Mouse (Mus musculus): ENCODE results near the gene Adam17.

The Adam17 gene

GRCm38 (mm10) chr12:21353681-21354080 lies 19.8 kb downstream of the Adam17 start:
- DNase-seq (ENCODE audit: low spot score in 2 of 2): no peak

- no peak for DNase-seq (ENCODE audit: low spot score in 2 of 2)
Measured at GRCm38 (mm10) chr12:21350113-21350876, 23.1 kb downstream of the Adam17 start.

GRCm38 (mm10) chr12:21346972-21347371 lies 26.5 kb downstream of the Adam17 start:
- DNase-seq (ENCODE audit: low spot score in 2 of 2): no peak

GRCm38 (mm10) chr12:21340674-21341073 lies 32.8 kb downstream of the Adam17 start:
- no peak for DNase-seq (ENCODE audit: low spot score in 2 of 2)

- no peak for DNase-seq (ENCODE audit: low spot score in 2 of 2)
Measured at GRCm38 (mm10) chr12:21337171-21337570, 36.3 kb downstream of the Adam17 start.

GRCm38 (mm10) chr12:21335869-21336268 lies 37.6 kb downstream of the Adam17 start:
- DNase-seq (ENCODE audit: low spot score in 2 of 2): peak; percentile 18 to 51

GRCm38 (mm10) chr12:21333766-21334165 lies 39.7 kb downstream of the Adam17 start:
- DNase-seq (ENCODE audit: low spot score in 2 of 2): no peak

GRCm38 (mm10) chr12:21333021-21333420 lies 40.4 kb downstream of the Adam17 start:
- DNase-seq (ENCODE audit: low spot score in 2 of 2): no peak

GRCm38 (mm10) chr12:21331711-21332110 lies 41.7 kb downstream of the Adam17 start:
- no peak for DNase-seq (ENCODE audit: low spot score in 2 of 2)

- DNase-seq (ENCODE audit: low spot score in 2 of 2): peak; percentile 19 to 26
Measured at GRCm38 (mm10) chr12:21330961-21331576, 42.4 kb downstream of the Adam17 start.

GRCm38 (mm10) chr12:21329661-21330400 lies 43.6 kb downstream of the Adam17 start:
- DNase-seq (ENCODE audit: low spot score in 2 of 2): no peak

GRCm38 (mm10) chr12:21326325-21326724 lies 47.1 kb downstream of the Adam17 start:
- no peak for DNase-seq (ENCODE audit: low spot score in 2 of 2)

GRCm38 (mm10) chr12:21325266-21325665 lies 48.2 kb downstream of the Adam17 start:
- no peak for DNase-seq (ENCODE audit: low spot score in 2 of 2)

GRCm38 (mm10) chr12:21324101-21324500 lies 49.3 kb downstream of the Adam17 start:
- no peak for DNase-seq (ENCODE audit: low spot score in 2 of 2)

- DNase-seq (ENCODE audit: low spot score in 2 of 2): no peak
Measured at GRCm38 (mm10) chr12:21322856-21323255, 50.6 kb downstream of the Adam17 start.

- no peak for DNase-seq (ENCODE audit: low spot score in 2 of 2)
Measured at GRCm38 (mm10) chr12:21322296-21322695, 51.1 kb downstream of the Adam17 start.

- DNase-seq (ENCODE audit: low spot score in 2 of 2): no peak
Measured at GRCm38 (mm10) chr12:21321170-21321569, 52.3 kb downstream of the Adam17 start.

GRCm38 (mm10) chr12:21320317-21320716 lies 53.1 kb downstream of the Adam17 start:
- DNase-seq (ENCODE audit: low spot score in 2 of 2): no peak

- peak in 1 of 2 experiments; percentile 30 for DNase-seq (ENCODE audit: low spot score in 2 of 2)
Measured at GRCm38 (mm10) chr12:21318143-21318895, 55.1 kb downstream of the Adam17 start.

GRCm38 (mm10) chr12:21316869-21317265 lies 56.6 kb downstream of the Adam17 start:
- DNase-seq (ENCODE audit: low spot score in 2 of 2): peak; percentile 30 to 64

- peak; percentile 83 for DNase-seq (ENCODE audit: low spot score in 2 of 2)
Measured at GRCm38 (mm10) chr12:21315923-21316868, 57.2 kb downstream of the Adam17 start, which contains the start of gene Iah1. Iah1 (plus strand) TSS chr12:21316389.
